Comparison of ENCODE assay signal across 25 mouse cellular contexts in genomic region chr8:114939338-114939737, GRCm38 (mm10).
"Had no signal": no experiment of that assay in that cellular context is flagged by ENCODE, and none has a peak within 500 bp of the region (broad histone marks: within the 10 kb centered on the region; RNA-seq: fewer than 3 reads in every experiment).

No protein-coding gene starts in this region.

- H3K27me3 ChIP-seq: heart, embryonic 12.5 days; hindbrain, embryonic 12.5 days; intestine, embryonic 15.5 days; limb, embryonic 15.5 days had no signal

- ATAC-seq: forebrain, postnatal 0 days; hindbrain, embryonic 16.5 days; inflammation-experienced regulatory T-cells, adult 6 months; intestine, embryonic 15.5 days; intestine, postnatal 0 days had no signal

- H3K27ac ChIP-seq: gastrocnemius, adult 2 months; heart, embryonic 10.5 days; hindbrain, embryonic 10.5 days; hindbrain, embryonic 12.5 days; hindbrain, embryonic 14.5 days; intestine, embryonic 15.5 days; layer of hippocampus, adult 2 months; limb, embryonic 13.5 days; limb, embryonic 15.5 days had no signal

- H3K4me3 ChIP-seq: gastrocnemius, adult 2 months; heart, embryonic 10.5 days; heart, embryonic 12.5 days; hindbrain, embryonic 10.5 days; hindbrain, embryonic 12.5 days; intestine, embryonic 15.5 days; layer of hippocampus, adult 2 months; limb, embryonic 13.5 days; limb, embryonic 15.5 days had no signal

- H3K36me3 ChIP-seq: heart, embryonic 10.5 days; heart, embryonic 12.5 days; hindbrain, embryonic 10.5 days; hindbrain, embryonic 12.5 days; intestine, embryonic 15.5 days; limb, embryonic 13.5 days; limb, embryonic 15.5 days had no signal

- H3K4me2 ChIP-seq: heart, embryonic 12.5 days; hindbrain, embryonic 12.5 days; hindbrain, embryonic 14.5 days; intestine, embryonic 15.5 days; limb, embryonic 13.5 days; limb, embryonic 15.5 days had no signal

- H3K9ac ChIP-seq: forebrain, postnatal 0 days; heart, embryonic 12.5 days; hindbrain, embryonic 12.5 days; hindbrain, embryonic 14.5 days; intestine, embryonic 15.5 days; limb, embryonic 13.5 days; limb, embryonic 15.5 days had no signal

- H3K4me1 ChIP-seq: intestine, embryonic 15.5 days had no signal

- H3K9me3 ChIP-seq: heart, embryonic 10.5 days; heart, embryonic 12.5 days; hindbrain, embryonic 10.5 days; hindbrain, embryonic 12.5 days; intestine, embryonic 15.5 days; limb, embryonic 13.5 days; limb, embryonic 15.5 days had no signal

- DNase-seq: forebrain, postnatal 0 days; gastrocnemius, adult 2 months; gastrocnemius, postnatal 10 days; gastrocnemius, postnatal 25 days; heart, adult 18-20 months; heart, postnatal 10 days; heart, postnatal 4 days; kidney, adult 18-20 months; kidney, adult 8-10 months; kidney, postnatal 10 days; kidney, postnatal 25 days; kidney, postnatal 4 days; left cerebral cortex, postnatal 4 days had no signal
